Mouse (Mus musculus): ENCODE measurements around the gene Mvp.
A peak's percentile ranks its signal among the peaks of the same experiment; 100 is the strongest.

Gene Mvp

DNA sequence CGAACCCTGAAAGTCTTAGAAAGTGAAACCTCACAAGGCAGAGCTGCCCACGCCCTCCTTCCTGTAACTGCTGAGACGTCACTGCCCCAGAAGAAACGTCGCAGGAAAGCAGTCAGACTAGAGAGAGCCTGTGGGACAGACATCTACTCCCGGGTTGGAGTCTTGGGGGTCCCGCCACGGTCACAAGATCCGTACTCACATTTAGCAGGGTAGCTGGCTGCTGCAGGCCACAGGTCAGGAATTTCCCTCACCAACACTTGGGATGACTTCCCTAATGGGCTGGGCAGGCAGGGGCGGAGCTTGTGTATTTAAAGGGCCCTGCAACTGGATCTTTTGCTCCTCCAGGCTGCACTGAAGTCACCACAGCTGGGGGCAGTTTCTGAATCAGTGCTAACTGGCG is at the start of gene Mvp:
Gene Mvp (minus strand): TSS at position 302 of the 400 bp plus-strand sequence.
- DNase-seq (ENCODE audit: low read depth, low spot score): peak; percentile 84

DNA sequence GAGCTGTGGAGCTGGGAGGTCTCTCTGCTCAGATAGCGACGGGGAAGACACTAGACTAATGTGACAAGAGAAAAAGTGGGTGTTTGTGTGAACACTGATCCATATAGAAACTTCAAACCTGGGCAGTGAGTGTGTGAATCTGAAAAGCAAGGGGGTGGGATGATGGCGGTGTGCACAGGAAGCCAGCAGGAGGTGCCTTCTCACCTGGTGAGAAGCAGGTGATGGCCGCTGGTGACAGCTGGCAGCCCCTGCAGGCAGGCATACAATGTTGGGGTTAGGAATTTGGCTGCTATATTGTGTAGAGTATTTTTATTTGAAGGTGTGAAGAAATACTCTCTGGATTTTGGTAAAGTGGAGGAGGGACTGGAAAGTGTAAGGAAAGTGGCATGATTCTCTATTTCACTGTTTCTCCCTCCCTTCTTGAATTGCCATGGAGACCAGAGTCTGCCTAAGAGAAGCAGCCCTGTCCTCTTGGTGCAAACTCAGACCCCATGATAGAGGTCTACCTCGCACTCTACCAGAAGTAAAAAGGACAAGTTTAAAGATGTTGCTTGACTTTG is 40.7 kb upstream of the Mvp start:
- peak; percentile 43 for DNase-seq (ENCODE audit: low read depth, low spot score)

DNA sequence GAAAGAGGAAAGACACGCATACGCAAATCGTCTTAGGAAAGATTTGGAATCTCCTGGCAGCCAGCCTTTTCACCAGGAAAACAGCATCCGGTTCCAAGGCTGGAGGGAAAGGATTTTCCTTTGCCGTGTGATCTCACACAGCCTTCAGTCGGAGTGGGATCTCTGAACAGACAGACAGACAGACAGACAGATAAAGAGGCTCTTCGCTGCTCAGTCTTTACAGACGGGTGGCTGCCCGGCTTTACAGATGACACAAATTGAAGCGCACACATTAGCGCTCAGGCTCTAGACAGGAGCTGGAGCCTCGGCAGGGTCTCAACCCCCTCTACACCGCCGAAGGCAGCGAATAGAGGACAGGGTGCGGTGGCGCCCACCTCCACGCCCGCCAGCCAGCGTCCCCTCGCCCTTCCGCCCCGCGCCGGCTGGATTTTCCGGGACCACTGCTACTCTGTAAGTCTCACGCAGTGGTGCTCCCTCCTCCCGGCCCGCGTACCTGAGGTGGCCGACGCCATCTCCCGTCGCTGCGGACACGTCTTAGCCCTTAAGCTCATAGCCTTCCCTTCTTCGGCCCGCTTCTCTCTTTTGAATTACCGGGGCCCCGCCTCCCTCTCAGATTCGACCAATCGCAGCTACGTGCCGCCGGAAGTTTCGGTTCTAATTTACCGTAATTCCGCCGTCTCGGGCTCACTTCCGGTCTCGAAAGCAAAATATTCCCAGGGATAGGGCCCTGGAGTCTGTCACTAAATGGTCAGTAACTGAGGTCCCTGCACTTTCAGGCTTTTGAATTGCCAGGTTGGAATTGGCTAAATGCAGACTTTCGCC is 27.6 kb upstream of the Mvp start, which contains the start of gene Kif22:
Gene Kif22 (minus strand): TSS at position 621 of the 822 bp plus-strand sequence.
- peak; percentile 90 for DNase-seq (ENCODE audit: low read depth, low spot score)

DNA sequence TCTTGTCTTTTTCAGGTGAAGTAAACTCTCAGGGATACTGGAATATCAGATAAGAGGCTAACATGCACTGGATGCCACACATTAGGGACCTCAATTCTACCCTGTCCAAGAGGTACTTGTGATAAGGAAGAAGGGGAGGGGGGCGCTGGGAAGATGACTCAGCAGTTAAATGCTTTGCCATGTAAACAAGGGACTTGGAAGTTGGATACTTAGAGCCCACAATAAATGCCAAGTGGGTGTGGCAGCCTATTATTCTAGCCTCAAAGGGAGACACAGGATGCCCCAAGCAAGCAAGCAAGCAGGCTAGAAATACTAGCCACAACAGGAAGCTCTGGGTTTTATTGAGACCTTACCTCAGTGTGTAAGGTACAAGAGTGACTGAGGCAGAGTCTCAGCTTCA is 16.8 kb upstream of the Mvp start:
- peak; percentile 55 for DNase-seq (ENCODE audit: low read depth, low spot score)

DNA sequence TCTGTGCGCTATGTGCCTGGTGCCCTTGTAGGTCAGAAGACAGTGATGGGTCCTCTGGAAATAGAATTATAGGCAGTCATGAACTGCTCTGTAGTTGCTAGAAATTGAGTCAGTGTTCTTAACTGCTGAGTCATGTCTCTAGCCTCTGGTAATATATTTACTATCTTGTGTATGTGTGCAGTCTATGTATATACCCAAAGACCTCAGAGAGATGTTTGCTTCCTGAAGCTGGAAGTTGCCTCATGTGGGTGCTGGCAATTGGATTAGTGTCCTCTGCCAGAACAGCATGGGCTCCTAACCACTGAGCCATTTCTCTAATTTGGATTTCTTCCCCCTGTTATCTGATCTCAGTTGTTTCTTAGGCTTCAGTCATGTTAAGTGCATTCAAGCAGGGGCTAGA is 15.8 kb upstream of the Mvp start:
- no peak for DNase-seq (ENCODE audit: low read depth, low spot score)

DNA sequence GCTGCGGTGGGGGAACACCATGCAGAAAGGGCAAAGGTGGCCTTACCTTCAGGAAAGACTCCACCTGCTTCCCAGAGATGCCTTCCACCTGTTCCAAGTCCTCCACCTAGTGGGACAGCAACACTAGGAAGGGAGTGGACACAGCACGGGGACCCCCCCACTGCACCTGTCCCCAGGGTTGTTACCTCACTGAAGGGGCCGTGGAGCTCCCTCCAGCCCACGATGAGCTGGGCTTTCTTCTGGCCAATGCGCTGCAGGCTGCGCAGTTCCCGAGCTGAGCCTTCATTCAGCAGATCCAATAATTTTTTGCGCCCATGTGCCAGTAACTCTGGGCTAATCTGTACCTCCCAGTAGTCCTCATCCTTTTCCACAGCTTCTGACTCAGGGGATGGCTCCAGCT is 13.5 kb upstream of the Mvp start:
- DNase-seq (ENCODE audit: low read depth, low spot score): no peak

DNA sequence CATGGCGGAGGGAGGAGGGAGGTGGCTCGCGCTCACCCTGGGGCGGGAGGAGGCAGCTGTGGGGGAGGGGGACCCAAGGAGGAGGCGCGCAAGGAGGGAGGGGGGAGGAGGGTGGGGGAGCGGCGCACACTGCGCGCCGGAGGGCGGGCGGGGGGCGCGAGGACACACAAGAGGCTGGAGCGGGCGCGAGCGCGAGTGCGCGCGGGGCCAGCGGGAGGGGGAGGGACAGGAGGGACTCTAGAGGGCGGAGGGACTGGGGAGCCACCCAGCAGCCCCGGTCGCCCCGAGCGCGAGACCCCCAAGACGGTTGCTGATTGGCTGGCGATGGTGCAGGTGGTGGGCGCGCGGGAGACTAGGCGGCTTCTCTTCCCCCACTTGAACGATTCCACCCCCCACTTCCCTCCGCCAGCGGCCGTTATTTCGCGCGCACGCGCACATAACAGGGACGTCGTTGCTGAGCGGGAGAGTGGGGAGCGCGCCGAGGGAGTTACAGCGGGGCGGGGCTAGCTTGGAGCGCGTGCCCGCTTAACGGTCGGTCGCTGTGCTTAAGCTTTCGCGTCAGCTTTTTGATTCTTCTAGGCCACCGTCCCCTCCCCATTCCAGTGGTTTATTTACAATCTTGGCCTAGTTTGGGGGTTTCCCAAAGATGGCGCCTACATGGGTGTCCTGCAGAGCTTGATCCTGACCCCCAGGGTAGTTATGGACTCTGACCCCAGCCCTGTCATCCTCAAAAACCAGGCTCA is 12.7 kb upstream of the Mvp start, which contains the start of gene Maz:
Gene Maz (minus strand): TSS at position 54 of the 743 bp plus-strand sequence.
- DNase-seq (ENCODE audit: low read depth, low spot score): peak; percentile 100

DNA sequence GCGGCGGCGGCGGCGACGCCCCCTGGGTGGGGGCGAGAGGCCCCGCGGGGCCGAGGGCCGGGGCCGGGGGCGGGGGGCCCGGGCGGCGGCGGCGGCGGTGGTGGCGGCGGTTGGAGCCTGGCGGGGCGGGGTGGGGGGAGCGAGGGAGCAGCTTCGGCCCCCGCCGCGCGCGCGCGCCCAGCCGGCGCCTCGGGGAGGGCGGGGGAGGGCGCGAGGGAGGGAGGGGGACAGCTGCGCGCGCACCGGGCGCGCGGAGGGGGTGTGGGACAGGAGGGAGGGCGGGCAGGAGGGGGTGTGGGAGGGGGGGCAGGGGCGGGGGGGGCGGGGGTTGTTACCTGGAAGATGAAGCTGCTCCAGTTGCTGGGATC is 12.2 kb upstream of the Mvp start:
- no peak for DNase-seq (ENCODE audit: low read depth, low spot score)

DNA sequence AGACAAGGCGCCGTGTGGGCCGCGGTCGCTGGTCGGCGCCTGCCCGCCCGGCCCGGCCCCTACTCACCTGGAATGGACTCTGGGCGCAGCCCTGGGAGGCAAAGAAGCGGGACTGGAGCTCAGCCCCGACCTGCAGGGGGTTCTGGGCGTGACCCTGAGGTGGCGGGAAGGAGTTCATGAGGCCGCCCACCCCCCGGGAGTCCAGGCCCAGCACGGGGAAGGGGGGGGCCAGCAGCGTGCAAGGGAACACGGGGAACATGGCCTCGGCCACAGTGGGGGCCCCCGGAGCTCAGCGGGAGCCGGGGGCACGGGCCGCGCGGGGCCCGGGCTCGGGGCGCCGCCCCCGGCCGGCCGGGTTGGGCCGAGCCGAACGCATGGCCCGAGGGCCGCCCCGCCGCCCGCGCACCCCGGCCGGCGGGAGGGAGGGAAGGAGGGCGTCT is 11.8 kb upstream of the Mvp start:
- DNase-seq (ENCODE audit: low read depth, low spot score): peak; percentile 80

DNA sequence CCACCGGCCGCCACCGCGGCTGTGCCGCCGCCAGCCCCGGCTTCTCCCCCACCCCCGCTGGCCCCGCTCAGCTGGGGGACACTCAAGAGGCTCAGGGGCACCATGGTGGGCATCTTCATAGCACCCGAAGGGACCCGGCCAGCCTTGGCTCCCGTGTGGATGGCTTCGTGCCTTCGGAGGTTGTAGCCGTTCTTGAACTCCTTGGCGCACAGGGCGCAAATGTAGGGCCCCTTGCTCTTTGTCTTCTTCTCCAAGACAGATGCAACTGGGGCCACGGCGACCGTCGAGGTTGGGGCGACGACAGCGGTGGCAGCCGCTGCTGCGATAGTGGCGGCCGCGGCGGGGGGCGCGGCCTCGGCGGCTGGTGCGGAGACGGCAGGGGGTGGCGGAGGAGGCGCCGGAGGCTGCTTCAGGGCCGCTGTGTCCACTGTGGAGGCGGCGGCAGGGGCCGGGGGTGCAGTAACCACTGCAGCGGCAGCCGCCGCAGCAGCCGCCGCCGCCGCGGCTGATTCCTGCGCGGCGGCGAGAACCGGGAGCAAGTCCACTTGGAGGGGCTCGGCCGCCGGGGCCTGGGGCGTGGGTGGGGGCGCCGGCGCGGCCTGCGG is 11.2 kb upstream of the Mvp start:
- DNase-seq (ENCODE audit: low read depth, low spot score): peak; percentile 73

DNA sequence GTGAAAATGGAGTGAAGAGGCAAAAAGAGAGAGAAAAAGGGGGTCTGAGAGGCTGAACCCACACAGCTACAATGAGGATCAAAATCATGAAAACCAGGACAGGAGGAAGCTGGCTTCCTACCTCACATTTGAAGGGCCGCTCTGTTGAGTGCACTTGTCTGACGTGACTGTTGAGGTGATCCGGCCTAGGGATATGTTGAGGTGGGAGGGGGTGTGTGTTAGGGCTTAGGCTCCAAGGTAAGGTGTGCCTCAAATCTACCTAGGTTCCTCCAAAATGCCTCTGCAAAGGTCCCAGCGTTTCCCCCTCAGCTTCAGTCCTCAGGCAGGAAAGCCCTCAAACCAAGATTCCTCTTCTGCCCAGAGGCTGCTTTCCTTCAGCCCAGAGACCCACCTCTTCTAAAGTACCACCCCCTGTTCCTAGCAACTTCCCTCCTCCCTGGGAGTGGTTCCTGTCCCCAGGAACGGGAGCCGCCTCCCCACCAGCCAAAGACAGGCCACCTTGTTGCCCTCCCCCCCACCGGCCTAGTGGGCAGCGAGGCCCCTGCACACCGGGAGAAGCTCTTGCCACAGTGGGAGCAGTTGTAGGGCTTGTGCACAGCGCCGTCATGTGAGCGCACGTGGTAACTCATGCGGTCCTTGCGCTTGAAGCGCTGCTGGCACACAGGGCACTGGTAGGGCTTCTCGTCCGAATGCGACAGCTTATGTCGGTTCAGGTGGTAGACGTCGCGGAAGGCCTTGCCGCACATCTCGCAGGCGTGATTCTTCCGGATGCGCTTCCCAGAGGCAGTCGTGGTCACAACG is 10.5 kb upstream of the Mvp start:
- peak; percentile 90 for DNase-seq (ENCODE audit: low read depth, low spot score)

DNA sequence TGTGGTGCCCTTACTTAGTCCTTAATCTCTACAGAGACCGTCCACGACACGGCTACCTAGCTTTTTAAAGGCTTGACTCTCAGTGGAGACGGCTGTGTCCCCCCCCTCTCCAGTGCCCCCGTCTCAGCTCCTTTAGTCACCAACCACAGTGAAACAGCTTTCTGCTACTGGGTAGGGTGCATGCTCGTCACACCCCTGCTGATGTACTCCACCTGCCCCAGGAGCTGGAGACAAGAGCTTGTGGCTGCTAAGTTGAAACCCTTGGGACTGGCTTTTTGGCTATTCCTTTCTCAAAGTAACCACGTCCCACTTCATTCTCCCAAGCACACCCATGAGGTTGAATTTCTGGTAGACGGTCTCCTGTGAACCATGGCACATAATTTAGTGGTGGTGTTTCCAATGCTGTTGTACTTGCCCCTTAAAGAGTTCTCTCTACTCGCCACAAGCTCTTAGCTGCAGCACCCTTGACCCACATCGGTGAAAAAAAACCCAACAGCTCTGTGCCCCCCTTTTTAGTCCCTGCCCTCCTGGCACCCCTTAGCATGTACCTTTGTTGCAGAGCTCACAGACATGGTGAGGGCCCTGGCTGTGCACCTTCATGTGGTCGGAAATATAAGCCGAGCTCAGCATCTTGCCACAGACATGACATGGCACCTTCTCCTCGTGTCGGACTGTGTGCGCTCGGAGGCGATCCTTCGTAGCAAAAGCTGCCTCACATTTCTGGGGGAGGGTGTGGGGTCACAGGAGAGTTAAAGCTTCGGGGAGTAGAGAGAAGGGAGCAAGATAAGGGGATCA is 9.7 kb upstream of the Mvp start:
- peak; percentile 70 for DNase-seq (ENCODE audit: low read depth, low spot score)

DNA sequence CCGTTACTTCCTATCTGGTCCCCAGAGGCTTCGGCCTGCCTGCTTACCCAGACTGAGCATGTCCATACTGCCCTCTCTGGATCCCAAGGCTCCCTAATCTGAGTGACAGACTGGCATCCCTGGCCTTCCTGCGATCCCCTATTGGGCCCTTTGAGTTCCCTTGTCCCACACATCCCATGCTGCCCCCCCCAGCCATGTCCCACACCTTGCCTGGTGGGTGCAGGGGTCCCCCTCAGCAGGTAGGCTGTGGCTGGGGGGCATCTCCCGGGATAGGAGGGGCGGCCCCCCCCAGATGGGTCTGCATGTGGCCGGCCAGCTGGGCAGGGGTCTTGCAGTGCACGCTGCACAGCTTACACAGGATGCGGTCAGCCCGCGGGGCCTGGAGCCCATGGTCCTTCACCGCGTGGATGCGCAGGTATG is 8.9 kb upstream of the Mvp start:
- no peak for DNase-seq (ENCODE audit: low read depth, low spot score)

DNA sequence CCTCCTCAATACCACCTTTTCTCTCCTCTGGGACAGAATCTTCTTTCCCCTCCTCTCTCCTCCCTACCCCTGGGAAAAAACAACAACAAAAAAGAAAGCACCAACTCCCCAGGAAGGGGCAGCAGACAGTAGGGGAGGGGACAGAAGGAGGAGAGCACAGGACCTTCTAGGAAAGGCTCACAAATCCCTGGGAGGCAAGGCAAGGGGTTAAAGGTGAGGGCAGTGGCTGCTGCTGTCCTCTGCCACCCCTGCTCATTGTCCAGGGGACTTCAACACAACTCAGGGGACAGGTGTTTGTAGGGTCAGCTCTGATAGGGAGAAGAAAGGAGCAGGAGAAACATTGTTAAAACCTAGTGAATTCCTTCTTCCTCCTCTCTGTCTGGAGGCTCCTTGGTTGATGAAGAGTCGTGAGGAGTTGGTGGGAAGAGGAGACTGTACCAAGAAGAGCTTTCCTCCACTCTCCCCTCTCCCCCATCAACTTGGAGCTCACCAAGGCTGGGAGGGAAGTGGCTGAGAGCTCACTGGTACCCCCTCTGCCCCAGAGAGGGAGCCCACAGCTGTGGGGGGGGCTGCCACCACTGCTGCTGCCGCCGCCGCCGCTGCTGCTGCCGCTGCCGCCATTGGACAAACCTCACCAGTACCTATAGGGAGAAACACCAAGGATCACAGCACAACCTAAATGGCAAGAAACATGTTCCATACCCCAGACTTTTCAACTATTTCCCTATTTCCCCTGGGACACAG is 8.3 kb upstream of the Mvp start:
- DNase-seq (ENCODE audit: low read depth, low spot score): no peak

DNA sequence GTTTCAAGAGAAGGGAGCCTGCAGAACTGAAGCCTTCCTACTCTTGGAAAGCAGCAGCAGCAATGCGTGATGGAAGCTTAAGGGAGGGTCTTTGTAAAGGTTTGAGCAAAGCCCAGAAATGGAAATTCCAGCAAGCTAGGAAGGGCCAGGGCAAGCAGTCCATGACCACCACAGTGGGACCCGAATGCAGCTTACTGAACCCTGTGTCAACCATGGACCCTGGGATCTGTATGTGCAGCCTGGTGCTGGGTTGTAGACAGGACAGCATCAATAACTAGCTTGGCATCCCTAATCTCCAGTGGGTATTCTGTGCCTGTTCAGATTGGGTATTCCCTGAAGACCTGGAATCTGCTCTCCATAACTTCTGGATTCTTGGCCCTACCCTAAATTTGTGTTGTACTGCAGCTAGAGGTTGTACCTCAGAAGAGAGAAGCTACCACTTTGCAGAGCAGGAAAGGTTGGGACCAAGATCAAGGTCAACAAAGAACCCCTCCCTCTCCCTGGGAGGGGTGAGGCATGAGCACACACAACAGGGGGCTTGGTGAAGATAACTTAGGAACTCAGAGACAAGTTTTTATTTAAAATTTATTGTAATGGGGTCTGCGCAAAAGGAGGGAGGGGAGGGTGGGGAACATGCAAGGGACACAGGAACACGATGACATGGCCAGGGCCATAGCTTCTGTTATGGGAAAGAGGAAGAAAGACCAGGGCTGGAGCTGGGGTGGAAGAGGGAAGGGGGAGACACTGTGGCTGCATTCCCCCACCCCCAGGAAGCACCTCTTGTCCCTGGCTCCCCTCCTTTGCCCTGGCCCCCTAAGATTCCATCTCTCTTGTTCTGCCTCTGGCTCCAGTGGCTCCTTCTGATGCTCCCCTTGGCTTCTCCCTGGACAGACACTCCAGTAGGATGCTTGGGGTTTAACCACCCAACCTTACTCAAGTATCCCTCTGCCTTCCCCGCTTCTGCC is 7.4 kb upstream of the Mvp start:
- DNase-seq (ENCODE audit: low read depth, low spot score): peak; percentile 19

DNA sequence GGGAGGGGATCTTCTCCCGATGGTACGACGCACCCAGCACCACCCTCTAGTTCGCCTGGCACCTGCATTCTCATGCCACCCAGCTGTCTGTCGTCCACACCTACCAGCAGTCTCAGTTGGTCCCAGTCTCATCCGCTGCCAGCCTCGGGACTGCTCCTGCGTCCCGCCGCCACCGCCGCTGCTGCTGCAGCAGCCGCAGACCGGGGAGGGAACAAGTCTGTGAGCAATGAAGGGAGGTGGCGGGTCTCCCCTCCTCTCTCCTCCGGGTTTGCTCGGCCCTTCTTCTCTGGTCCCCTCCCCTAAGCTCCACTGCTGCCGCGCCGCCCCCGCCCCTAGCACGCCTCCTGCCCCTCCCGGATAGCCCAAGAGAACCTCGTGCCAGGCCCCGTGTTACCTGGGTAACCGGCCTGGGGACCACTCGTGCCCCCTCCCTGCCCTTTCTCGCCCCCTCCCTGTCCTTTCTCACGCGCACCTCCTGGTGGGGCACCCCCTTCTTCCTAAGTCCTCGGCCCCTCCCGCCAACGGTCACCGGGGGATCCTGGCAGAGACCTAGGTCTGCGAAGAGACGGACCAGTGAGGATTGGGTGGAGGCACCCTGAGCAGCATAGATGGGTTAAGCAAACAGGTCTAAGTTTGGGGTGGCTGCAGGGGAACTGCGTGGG is 6.6 kb upstream of the Mvp start, which contains the start of the genes Gm42742 and Prrt2:
Gene Gm42742 (minus strand): TSS at position 197 of the 662 bp plus-strand sequence.
Gene Prrt2 (minus strand): TSS at position 311 of the 662 bp plus-strand sequence.
- DNase-seq (ENCODE audit: low read depth, low spot score): peak; percentile 77

DNA sequence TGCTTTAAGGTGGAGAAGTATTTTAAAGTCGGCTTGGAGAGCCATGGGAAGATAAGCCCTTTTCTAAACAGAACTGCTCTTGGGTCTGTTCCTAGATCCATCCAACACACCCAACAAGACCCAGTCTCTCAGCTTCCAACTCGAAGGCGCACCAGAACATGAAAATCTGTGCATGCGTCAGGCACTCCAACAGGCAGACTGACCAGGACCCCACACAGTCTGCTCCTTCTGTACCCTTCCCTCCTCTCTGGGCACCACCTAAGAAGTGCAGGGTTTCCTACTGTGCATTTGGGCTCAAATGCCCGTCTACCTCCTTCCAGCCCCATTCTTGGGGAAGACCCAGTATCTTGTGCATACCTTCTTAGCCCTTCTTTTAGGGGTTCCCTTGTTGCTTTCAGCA is 6.1 kb upstream of the Mvp start:
- no peak for DNase-seq (ENCODE audit: low read depth, low spot score)

DNA sequence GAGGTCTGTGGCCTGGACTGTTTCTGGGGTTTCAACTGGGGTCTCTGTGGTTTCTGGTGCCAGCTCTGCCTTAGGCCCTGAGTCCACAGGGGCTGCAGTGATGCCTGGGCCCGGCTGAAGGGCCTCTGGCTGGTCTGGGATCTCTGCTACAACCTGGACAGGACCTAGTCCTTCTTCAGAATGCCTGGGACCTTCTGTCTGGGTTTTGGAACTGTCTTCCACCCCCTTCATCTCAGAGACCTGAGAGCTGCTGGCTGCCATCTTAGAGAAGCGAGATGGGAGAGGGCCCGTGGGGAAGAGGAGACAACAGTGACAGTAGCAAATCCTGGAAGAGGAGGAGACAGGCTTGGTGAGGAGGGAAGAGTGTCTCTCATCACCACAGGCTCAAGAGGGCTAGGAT is 5.6 kb upstream of the Mvp start:
- no peak for DNase-seq (ENCODE audit: low read depth, low spot score)
